Mouse (Mus musculus) regulatory T cell (primary cell): ENCODE measurements at regions not wholly inside any gene's neighbourhood (a gene's known extent, or its start where the extent isn't known, plus 50 kb on each side); places are given as distances from the start of the nearest gene placed in this dataset.

ENCODE experiments used
- in situ Hi-C: fragments of 300-600 bp; cut with MboI, MseI; formaldehyde crosslinking; loops from one replicate; pipeline ENCODE4 v1.15.1; 2025; ENCODE audit warnings: high pct_unique_total_duplicates

DNA sequence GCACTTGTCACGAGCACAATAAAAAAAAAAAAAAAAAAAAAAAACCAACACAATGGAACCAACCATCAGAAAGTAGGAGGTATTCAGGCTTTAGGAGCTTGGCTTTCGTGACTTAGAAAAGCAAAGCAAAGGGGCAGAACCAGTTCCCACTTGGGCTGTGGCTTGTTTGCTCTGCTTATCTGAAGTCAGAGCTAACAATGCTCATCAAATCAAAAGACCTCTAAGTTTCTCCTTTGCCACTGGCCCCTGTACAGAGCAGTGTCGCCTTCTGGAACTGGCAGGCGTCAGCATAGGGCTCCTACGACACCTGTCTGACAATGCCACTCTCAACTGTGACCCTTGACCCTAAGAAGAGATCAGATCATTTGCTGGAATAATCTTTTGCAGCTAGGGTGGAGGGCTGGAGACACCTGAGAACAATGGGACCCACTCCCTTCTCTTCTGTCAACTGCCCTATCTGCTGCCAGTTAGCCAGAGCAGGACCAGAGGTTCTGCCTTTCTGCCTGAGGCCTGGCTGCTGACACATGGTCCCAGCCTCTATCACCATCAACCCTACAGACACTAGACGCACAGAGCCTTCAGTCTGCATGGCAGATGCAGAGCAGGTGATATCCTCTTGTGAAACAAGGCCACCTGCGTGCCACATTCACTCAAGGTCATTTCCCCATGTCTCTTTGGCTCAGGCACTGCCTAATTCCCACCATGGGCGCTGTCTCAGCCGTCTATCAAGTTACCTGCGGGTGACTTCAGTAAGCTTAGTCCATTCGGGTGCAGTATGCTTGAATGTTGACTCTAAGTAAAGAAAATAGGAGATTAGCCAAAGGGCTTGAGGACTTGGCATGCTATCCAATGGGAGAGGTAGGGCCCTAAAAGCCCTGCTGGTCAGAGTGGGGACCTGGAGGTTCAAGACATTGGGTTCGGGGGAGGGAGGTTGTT lies 136.1 kb upstream of the Zfp703 start:
- in situ Hi-C loops, result loop anchor here (10.0 kb wide), 1 partner anchor 646 kb away; no protein-coding TSS in a partner anchor

DNA sequence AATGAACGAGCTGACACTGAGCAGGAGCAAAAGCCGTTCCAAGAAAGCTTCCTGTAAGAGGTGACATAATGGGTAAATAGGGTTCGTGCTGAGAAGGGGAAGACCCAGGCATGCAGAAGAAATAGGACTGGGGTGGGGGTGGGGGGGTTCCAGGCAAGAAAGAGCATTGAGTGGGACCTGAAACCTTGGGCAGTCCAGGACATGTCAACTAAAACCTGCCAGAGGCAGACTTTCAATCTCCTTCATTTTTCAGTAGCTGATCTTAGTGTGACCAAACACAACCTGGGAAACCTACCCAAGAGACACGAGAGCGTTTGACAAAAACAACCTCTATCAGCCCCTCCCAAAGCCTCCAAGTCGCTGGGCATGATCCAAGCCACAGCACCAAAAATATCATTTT lies 133.4 kb upstream of the Zfp703 start:
- in situ Hi-C loops, result loop anchor here (10.0 kb wide), 1 partner anchor 649 kb away; no protein-coding TSS in a partner anchor

DNA sequence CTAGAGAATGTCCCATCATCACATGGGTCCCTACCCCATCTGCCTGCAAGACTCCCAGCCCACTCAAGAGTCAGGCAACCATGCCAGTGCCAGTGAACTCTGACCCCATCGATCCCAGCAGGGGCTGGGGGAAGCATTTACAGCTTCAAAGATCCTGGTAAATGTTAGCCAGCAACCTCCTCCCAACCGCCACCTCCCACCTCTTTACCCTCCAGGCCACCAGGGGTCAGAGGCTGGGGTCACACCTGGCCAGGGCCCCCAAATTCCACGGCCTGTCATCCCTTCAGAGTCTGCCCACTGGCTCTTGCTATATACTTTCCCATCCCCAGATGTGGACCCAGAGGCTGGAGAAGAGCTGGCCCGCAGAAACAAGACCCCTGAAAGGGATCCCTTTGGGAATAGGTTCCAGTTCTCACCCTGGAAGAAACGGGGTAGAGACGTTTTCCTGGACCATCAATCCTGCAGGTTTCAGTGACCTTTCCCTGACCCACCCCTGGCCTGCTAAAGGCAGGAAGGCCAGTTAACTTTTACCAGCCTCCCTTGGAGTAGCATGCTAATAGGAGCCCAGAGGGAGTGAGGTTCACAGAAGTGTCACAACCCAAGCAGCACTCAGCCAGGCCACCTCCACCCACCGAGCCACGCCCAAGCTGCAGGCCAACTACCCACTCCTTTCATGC lies 132.9 kb upstream of the Zfp703 start:
- in situ Hi-C loops, result loop anchor here (10.0 kb wide), 1 partner anchor 649 kb away; no protein-coding TSS in a partner anchor

DNA sequence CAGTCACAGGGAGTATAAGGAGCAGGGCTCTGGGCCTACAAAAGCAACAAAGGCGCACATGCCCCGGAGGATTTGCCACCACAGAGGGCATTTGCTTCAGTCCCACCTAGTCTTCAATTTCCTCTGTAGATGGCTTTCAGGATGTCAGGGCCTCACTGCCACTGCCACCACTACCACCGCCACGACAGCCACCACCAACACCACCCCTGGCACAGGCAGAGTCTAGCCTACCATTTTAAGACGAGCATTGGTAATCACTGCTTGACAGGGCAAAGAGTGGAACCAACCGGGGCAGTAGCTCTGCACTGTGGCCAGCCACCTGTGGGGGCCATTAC lies 132.3 kb upstream of the Zfp703 start:
- in situ Hi-C loops, result loop anchor here (10.0 kb wide), 1 partner anchor 650 kb away; no protein-coding TSS in a partner anchor

DNA sequence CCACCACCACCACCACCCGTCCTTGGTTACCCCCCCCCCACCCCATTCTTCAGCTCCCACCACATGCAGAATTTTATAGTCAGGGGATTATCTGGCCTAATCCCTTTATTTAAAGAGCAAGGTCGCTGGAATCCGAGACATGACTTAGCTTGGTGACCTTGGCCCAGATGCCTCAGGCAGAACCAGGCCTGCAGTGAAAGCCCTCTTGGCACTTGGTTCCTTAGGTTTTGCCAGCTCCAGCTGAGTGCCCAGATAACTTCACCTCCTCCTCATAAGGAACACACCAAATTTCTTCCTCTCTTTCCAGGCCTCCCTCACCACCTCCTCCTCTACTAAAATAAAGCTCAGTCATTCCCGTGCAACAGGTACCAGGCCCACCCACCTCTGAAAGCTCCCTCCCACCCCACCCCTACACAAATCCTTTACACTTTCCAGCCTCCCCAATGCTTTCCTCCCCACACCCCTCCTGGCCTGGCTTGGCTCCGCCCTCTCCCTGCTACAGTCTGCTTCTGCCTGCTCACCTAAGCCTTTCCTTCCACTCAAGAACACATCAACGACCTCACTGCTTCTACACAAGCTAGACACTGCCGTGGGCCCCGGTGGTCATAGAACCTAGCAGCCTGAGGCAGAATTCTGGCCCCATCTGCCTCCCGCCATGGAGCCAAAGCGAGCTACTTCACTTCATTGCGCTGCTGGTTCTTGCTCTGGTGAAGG lies 131.5 kb upstream of the Zfp703 start:
- in situ Hi-C loops, result loop anchor here (10.0 kb wide), 1 partner anchor 651 kb away; no protein-coding TSS in a partner anchor

DNA sequence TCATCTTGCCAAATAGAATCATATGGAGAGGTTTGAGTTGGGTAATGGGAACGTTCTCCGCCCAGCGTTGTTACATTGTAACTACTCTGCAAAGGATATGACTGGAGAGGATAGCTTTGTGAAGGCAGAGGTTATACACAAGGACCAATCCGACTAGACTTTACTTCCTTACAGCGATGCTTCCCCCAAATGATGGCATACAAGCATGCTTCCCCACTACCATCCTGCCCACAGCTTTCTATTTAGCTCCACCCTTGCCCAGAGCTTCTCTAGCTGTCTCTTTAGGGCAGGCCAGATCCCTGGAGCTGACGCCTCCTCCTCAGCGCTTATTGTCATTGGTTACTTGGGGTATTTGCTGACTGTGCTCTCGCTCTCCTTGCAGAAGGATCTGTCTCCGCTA lies 130.1 kb upstream of the Zfp703 start:
- in situ Hi-C loops, result loop anchor here (10.0 kb wide), 1 partner anchor 652 kb away; no protein-coding TSS in a partner anchor

DNA sequence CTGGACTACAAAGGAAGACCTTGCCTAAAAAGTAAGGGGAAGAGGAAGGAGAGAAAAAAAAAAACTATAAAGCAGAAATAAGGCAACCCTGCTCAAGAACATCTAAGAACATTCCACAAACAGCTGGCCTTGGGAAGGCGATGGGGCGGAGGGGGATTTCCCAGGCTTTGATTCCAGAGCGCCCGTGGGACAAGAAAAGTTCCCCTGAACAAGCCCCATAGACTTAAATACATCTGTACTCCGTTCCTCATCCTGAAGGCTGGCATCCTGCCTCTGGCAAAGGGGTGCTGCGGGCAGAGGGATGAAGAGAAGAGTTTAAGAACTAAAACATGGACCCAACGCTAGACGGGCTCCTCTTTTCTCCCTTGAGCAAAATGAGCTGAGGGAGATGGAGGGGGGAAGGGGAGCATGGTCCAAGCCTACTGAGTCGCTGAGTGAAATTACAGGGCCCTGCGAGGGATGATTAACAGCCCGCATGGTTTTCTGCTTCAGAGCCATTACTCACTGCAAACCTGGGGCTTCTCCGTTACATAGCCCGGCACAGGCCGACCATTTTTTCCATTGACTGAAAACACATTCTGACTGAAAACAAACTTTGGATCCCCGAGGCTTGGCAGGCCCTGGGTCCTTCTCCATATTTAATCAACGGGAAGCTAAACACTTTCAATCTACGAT lies 128.9 kb upstream of the Zfp703 start:
- in situ Hi-C loops, result loop anchor here (10.0 kb wide), 1 partner anchor 653 kb away; no protein-coding TSS in a partner anchor

DNA sequence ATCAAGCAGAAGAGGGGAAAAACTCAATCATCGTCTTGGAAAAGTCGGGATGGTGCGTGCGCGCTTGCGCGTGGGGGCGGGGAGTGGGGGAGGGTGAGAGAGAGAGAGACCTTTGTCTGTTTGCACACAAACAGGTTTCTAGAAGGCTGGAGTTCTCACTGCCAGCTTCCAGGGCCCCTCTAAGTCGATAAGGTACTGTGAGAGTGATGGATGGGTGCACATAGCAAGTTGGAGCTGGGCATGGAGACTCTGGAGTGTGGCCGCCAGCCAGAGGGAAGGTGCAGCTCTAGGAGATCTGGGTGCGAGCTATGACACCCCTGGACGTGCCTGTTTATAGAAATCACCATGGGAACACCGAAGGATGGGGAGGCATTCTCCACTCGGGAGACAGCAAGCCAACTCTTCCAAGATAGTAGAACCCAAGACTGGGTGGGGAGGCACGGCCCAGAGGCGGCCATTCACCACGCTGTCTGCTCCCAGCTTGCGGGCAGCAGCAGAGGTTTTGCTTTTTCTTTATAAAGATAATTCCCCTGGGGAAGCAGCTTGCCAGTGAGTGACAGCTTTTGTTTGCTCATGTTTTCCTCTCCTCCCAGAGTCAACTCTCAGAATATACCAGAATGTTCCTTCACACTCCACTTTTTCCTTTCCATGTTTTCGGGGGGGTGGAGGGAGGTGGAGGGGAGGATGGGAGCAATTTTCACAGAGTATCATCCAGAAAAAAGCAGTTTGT lies 128.0 kb upstream of the Zfp703 start:
- in situ Hi-C loops, result loop anchor here (10.0 kb wide), 1 partner anchor 654 kb away; no protein-coding TSS in a partner anchor

DNA sequence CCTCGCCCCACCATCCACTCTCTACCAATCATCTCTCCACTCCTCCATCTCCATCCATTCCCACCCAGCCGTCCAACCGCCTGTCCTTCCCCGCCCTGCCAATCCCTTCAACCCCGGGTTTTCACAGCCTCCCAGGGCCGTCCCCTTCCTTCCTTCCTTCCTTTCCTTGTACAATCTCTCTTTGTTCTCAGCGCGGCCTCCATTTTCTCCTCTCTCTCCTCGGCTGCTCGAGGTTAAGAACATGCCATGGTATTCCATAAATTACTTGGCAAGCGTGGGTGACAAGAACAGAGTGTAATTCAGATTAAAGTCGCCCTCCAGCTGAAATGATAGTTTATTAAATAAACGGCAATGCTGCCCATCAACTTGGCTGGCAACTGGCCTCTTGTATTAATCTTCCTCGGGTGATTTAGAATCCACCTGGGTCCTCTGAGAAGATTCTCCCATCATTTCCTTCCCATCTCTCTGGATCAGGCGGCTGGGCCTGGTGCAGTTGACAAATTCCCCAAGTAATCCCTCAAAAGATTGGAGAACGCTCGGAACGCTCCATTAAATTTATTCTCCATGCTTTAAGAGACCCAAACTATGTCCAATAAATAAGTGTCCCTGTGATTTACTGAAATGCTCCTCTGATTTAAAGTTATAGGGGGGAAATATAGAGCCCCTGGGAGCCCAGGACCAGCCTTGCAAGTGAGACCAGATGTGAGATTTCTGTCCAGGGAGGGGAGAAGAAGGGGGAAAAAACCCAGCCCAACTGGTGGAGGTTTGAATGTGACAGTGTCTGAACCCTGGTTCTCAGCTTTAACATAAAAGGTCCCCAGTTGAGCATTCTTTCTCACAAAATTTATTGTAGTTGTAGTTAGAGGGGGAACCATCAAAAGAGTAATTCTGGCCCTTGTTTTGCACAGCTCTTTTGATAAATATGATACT lies 125.0 kb upstream of the Zfp703 start:
- in situ Hi-C loops, result no loop called here

DNA sequence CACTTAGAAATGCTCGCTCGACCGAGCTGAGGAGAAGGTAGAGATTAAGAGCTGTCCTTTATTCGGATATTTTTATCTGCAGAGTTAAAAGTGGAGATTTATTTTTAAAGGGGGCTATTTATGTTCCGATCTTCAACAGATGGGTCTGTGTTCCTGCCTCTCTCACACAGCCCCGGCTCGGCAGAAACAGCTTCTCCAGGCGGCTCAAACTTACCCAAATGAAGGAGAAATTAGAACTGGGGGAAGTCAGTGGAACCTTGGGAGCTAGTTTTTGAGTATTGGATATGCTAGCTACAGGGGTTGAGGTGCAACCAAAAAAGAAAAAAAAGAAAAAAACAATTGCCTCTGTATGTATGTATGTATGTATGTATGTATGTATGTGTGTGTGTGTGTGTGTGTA lies 124.2 kb upstream of the Zfp703 start:
- in situ Hi-C loops, result no loop called here

DNA sequence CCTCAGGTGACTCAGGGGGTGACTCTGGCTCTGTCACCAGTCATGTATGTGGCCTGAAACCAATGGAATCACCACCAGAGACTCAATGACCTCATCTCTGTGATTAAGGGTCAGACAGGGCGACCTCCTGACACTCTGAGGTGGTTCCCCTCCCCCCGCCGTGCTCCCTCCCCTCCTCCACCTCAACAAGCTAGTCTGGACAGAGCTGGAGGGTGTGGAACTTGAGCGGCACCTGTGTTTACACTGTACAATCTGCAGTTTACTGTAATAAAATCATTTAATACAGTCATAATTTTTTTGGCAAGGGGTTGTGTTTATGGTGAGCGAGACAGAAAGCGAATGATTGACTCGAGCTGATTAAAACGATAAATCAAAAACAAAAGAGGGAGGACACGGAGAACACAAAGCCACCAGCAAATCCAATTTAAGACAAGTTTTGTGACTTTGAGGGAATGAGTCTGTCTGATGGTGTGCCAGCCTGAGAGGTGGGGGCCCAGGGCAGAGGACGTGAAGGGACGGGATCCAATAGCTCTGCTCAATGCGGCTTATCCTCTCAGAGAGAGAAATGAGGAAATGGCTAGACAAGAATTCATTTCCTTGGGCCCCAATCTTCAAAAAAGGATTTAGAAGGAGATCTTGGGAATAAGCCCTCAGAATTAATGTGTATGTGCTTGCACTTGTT lies 122.4 kb upstream of the Zfp703 start:
- in situ Hi-C loops, result no loop called here

DNA sequence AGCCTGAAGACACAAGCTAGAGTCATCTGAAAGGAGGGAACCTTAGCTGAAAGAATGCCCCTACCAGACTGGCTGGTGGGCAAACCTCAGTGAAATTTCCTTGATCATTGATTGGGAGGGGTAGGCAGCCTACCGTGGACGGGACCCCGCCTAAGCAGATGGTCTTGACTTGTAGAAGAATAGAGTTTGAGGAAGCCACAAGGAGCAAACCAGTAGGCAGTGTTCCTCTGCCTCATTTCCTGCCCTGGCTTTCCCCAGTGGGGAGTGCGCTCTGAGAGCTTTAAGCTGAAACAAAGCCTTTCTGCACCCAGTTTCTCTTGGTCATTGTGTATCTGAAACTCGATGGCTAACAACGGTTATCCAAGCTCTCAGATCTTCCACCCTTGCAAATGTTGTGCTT lies 121.9 kb upstream of the Zfp703 start:
- in situ Hi-C loops, result no loop called here

DNA sequence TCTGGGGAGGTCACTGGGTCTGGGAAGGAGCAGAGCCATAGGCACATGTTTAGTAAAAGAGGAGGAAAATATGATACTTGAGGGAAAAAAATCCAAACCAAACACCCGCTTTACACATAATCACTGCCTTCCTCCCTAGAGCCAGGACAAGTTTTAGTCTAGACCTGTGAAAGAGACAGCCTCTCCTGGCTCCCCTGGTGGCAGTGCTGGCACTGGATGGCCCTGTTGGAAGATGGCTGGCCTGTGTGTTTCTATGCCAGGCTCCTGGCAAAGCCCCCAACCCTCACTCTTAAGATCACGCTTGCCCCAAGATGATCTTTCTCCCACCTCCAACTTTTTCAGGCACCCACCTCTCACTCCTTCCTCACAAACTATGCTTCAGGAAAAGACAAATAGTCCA lies 112.6 kb upstream of the Zfp703 start:
- in situ Hi-C loops, result no loop called here

DNA sequence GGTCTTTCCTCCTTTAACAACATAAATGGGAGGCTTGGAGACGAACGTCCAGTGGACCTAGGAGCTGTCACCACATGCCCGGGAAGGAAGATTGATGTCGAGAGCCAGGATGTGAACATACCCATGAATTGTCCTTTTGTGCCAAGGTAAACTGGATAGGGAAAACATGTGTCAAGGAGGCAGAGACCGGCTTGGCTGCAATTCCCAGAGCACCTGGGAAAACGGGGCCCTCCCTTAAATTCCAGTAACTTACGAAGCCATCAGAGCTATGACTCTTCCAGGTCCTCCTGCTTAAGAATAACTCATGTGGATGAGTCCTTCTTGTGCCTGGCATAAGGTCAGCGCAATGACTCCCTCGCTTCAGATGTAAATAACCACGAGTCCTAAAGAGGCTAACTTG lies 112.2 kb upstream of the Zfp703 start:
- in situ Hi-C loops, result no loop called here

DNA sequence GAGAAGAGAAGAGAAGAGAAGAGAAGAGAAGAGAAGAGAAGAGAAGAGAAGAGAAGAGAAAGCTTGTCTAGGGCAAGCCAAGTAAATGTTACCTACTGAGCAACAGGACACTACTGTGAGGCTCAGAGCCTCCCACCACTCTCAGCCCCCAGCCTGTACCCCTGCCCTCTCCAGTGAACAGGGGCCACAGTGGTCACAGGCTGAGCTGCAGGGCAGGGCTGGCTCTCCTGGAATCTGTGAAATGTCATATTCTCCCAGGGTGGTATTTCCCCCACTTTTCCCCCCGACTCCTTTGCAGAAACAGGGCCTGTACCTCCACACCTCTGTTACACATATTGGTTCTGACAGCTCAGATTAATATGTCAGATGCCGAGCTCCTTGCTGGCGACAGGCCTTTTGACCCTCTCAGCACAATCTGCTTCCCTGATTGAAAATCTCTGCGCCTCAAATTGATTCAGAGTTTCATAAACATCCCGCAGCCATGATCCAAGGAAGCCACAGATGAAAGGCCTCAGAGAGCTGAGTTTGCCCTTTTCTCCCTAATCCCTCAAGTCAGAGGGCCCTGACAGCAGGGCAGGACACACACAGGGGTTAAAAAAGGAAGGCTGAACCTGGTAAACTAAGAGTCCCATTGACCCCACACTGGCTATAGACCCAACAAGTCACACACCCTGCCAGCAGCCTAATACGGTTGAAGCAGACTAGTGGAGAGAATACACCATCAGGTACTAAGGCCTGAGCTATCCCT lies 108.8 kb upstream of the Zfp703 start:
- in situ Hi-C loops, result no loop called here

DNA sequence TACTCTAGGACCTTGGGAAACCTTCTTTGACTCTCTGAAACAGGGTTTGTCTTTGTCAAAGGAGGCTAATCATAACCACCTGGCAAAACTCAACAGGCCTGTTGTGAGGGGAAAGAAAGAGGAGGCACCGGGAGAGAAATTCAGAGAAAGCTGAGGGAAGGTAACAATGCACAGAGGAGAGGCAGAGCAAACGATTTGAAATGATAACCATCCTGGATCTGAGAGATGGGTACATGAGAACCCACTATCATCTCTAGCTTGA lies 108.3 kb upstream of the Zfp703 start:
- in situ Hi-C loops, result no loop called here

DNA sequence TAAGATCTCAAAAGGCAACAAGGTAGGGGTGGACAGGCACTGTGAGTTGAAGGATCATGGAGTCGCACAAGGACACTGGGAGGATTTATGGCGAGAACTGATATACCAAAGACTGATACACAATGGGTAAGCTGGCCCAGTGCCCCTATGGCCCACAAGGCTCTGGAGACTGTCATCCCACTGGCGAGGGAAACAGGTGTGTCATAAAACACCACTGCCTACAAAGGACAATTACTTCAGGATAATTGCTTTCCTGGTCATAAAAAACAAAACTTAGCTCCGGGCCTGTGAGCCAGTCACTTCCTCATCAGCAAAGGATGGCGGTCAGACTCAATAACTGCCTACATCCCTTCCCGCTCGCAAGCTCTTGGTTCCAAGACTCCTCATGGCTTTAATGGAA lies 105.3 kb upstream of the Zfp703 start:
- in situ Hi-C loops, result no loop called here

DNA sequence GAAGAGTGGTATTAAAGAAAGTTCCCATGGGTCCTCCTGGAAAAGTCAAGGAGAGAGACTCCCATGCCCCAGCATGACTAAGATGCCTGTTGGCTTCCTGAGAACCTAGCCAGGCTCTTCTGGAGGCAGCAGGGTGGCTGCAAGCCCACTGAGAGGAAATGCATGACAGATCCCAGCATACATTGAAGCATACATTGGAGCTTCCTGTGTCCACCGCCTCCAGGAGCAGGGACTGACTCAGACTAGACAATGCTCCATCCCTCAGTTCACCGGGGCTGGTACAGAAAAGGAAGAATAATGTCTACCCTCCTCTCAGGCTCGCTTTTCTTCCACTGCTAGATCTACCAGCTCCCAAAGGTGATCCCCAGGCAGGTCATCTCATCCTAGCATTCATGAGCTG lies 104.7 kb upstream of the Zfp703 start:
- in situ Hi-C loops, result no loop called here

DNA sequence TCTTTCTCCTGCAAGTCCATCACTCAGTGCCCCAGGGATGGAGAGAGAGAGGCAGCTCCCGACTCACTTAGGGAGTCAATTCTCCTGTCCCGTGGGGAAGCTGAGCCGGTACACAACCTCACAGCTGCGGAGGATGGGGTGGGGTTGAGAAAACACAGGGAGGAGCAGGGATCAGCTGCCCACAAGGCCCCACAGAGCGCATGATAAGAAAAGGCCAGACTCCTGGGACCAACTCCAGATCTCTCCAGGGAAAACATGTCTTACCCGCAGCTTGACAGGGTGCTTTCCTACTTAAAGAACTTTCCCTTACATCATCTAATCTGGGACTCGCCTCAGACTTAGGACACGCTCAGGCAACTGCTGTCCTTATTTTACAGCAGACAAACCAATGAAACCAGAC lies 104.3 kb upstream of the Zfp703 start:
- in situ Hi-C loops, result no loop called here
